Mouse (Mus musculus) forelimb bud, embryonic 11.5 days (tissue): ENCODE measurements at regions not wholly inside any gene's neighbourhood (a gene's known extent, or its start where the extent isn't known, plus 50 kb on each side); places are given as distances from the start of the nearest gene placed in this dataset.

Experiments used
- DNase-seq: peaks from one replicate; pipeline ENCODE4 v3.0.0-alpha.2; 2012; ENCODE audit warnings: low read depth, low spot score

DNA sequence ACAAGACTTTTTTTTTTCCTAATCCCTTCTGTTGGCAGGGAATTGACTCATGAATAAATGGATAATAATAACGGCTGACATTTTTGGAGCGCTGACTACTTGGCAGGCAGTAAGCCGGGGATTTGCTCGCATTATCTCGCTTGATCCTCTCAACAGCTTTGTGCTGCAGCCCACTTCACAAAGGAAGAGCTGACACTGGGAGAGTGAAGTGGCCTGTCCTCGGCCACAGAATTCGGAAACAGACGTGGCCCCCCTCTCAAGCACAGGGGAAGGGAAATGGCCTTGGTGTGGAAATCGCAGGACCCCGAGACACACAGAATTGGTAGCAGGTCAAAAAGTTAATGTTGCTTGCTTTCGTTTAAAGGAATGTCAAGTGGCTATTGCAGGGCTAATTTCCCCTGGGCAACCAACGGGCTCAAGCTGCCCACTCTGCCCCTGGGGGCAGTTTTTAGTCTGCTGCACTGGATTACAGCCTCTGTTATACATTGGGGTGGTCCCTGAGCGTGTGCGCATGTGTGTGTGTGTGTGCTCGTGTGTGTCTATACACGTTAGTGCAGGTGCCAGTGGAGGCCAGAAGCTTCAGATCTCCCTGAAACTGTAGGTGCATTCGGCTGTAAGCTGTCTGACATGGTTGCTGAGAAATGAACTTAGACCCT lies 483.1 kb downstream of the Plcl1 start:
- DNase-seq, result no peak

DNA sequence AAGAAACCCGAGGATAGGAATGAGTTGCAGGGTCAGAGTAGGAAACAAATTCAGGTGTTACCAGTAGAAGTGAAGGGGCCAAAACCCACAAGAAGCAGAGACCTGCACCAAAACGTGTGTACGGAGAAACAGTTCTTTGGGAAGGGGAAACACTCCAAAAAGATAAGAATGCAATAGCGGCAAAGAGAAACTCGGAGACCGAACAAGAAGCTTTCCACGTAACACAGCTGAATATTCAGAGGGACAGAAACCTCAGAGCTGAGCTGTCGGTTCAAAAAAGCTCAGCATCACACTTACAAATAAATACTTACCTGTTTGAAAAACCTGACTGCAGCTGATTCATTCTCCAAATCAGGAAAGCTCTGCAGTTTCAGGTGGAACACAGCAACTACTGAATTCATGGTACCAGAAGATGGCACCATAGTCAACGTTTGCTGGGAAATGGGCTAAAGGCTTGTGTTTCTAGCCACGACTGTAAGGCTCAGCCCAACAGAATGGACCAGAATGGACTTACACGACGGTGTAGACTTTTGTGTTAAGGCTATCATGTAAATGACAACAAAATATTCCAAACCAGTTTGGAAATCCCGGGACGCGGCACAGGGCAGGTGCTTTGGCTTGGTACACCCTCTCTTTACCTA lies 484.9 kb downstream of the Plcl1 start:
- DNase-seq, result no peak

GRCm38 (mm10) chr1:55891894-55892293 lies 486.2 kb downstream of the Plcl1 start:
- no peak for DNase-seq

GRCm38 (mm10) chr1:55897572-55897971 lies 491.9 kb downstream of the Plcl1 start:
- no peak for DNase-seq

GRCm38 (mm10) chr1:55898031-55898430 lies 492.3 kb downstream of the Plcl1 start:
- DNase-seq, result no peak

DNA sequence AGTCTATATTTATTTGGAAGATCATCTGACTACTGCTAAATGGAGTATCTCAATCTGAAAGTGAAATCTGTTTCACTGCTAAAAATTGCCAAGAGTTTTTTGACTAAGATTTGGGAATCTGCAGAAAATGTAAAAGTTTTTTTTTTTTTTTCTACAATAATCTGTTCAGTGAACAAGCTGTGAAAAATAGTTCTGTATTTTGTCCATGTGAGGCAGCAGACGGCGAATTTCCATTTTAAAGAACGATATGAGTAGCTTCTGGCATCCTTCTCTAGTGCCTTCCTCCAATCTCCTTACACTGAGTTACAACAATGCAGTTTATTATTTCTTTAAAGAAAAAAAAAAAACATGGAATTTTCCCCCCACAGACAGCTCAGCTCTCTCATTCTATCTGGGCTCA lies 494.3 kb downstream of the Plcl1 start:
- DNase-seq, result no peak

GRCm38 (mm10) chr1:55903177-55903576 lies 497.5 kb downstream of the Plcl1 start:
- DNase-seq, result no peak

DNA sequence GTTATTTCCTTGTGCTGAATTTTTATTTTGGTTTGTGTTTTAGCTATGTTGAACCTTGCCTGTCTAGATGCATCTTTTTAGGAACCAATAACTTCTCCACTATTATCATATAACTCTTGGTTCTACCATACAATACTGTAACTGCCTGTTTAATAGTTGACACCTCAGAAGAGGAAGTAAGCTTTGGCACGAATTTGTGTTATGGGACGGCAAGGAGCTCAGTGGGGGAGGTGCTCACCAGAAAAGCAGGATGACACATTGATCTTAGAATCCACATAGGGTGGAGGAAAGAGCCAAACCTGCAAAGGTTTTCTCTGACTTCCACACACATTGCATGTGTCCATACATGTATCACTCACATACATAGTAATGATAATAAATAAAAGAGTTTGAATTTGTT lies 498.9 kb downstream of the Plcl1 start:
- no peak for DNase-seq

- DNase-seq, result no peak
Measured at GRCm38 (mm10) chr1:55905232-55905631, 499.5 kb downstream of the Plcl1 start.

- no peak for DNase-seq
Measured at GRCm38 (mm10) chr1:55910024-55910423, 504.3 kb downstream of the Plcl1 start.

DNA sequence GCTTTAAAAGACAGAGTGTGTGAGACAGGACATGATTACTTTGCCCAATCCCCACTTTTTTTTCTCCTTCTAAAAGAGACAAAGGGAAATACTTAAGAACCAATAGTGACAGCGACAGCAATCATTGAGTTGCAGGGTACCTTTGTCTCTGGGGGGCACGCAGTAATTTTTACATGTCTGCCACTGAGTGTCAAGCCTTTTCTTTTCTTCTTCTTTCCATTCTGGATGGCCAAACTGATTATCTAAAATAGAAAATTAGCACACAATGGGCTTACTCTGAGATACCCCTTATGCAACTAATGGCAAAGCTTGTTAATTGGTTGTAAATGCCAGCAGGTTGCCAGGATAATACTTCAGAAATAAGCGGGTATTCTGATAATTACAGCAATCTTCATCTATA lies 508.6 kb downstream of the Plcl1 start:
- no peak for DNase-seq

- no peak for DNase-seq
Measured at GRCm38 (mm10) chr1:55915940-55916339, 510.2 kb downstream of the Plcl1 start.

GRCm38 (mm10) chr1:55919516-55919915 lies 513.8 kb downstream of the Plcl1 start:
- DNase-seq, result no peak

GRCm38 (mm10) chr1:55946786-55947549 lies 541.2 kb downstream of the Plcl1 start:
- no peak for DNase-seq

- no peak for DNase-seq
Measured at GRCm38 (mm10) chr1:55947618-55948283, 542.0 kb downstream of the Plcl1 start.

- no peak for DNase-seq
Measured at GRCm38 (mm10) chr1:55949606-55950005, 543.9 kb downstream of the Plcl1 start.

DNA sequence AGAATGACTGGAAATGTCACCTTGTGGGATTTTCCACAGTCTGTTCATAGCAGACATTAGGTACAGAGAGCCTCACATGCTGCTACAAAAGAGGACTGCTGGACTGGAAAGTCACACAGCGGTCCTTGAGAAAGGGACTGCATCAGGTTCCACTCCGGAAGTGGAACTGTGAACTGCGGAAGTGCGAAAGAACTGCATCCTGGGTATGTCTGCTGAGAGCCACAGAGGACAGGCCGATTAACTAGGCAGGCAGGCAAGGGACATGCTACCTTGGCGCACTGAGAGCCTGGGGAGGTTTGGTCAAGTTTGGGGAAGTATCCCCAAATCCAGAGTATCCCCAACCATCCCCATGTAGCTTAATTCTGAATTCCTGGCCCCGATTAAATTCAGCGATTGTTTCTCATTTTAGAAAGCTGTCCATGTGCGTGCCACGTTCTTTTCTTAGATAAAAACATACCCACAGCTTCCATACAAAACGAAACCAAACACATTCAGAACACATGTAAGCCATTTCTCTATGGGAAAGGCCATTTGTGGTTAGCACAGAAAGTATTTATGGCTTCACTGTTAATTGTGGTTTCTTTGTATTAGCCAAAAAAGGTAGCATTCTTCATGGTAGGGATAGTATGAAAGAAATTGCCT lies 552.2 kb downstream of the Plcl1 start:
- DNase-seq, result no peak

DNA sequence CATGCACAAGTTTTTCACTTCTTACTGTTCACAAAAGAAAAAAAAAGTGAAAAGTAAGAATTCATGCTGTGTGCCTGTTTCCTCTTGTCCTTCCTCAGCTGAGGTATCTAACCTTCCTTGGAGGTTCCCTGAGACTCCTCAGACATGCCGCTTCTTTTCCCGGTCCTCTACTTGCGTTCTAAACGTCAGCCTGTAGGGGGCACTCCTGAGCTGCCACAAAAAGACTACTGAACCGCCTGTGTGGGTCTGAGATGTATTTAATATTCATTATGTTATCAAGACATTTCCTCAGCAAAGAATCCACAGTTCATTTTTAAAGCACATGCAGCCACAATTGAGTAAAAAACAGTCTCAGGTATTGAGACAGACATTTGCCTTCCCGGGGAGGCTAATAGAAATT lies 554.6 kb downstream of the Plcl1 start:
- DNase-seq, result peak; percentile 53

GRCm38 (mm10) chr1:55963867-55964266 lies 558.1 kb downstream of the Plcl1 start:
- DNase-seq, result no peak

- no peak for DNase-seq
Measured at GRCm38 (mm10) chr1:55966273-55966672, 560.6 kb downstream of the Plcl1 start.

DNA sequence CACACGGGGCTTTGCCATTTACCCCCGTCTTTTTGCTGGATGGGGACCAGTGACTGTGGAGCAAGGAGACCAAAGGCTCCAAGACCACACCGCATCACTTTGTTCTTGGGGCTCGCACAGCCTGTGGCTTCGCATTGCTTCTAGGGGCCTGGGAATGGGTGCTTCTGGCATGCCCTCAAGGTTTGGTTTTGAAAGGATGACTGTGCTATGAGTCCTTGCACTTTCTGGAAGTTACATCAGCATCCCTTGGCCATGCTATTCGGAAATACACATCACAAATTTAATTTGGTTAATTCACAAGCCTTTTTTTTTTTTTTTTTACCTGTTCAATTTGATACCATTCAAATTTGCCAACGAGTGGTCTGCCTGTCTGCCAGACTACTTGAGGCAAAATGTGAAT lies 562.1 kb downstream of the Plcl1 start:
- no peak for DNase-seq

- DNase-seq, result no peak
Measured at GRCm38 (mm10) chr1:55977796-55978195, 572.1 kb downstream of the Plcl1 start.
